Mouse (Mus musculus) gastrocnemius, adult 2 months (tissue): ENCODE results near the gene Rem1. TPM values are rescaled to one million over a fixed set of nuclear protein-coding genes. Genes with fewer than 3 reads are reported as not detected.

ENCODE experiments used
- DNase-seq: peaks from one replicate; pipeline ENCODE4 v3.0.0; 2022
- H3K27ac ChIP-seq: fragments of 200-600 bp; 2 replicates; pipeline ENCODE4 v1.8.1; 2022; ENCODE audit warnings: mild to moderate bottlenecking
- H3K4me3 ChIP-seq: fragments of 200-600 bp; 2 replicates; pipeline ENCODE4 v1.8.1; 2022; ENCODE audit warnings: mild to moderate bottlenecking, moderate library complexity
- CTCF ChIP-seq: fragments of 200-600 bp; IDR thresholded peaks from 2 replicates; pipeline ENCODE4 v1.8.1; 2022; ENCODE audit warnings: antibody characterized with exemption, mild to moderate bottlenecking, moderate library complexity
- intact Hi-C: fragments of 180-260 bp; cut with DNase I; formaldehyde crosslinking; loops from one replicate; pipeline ENCODE4 v1.15.1; 2025
- total RNA-seq, 2 experiments: library from RNA; stranded (reverse); gene quantifications; 2 replicates each; pipeline ENCODE4 v1.2.3; 2021

Rem1 gene
- total RNA-seq, 2 experiments from 2014 or later: 2.4 to 3.0 TPM

- DNase-seq: no peak
- TF ChIP-seq CTCF: no peak
- H3K4me3 ChIP-seq: no peak overlapping the region
- no peak overlapping the region for H3K27ac ChIP-seq
- intact Hi-C loops: no loop called here
Observed at GRCm38 (mm10) chr2:152612193-152612592, 14.6 kb upstream of the Rem1 start.

GRCm38 (mm10) chr2:152615563-152615962 lies 11.2 kb upstream of the Rem1 start:
- no peak overlapping the region for H3K4me3 ChIP-seq
- TF ChIP-seq CTCF: peak; percentile 99; the same call in 1 of the 2 replicates
- no peak overlapping the region for H3K27ac ChIP-seq
- intact Hi-C loops: loop anchor here (1.0 kb wide), 1 partner anchor 42 kb away; no protein-coding TSS in a partner anchor
- DNase-seq: no peak

- DNase-seq: no peak
- H3K27ac ChIP-seq: no peak overlapping the region
- intact Hi-C loops: no loop called here
- no peak for TF ChIP-seq CTCF
- no peak overlapping the region for H3K4me3 ChIP-seq
Observed at GRCm38 (mm10) chr2:152616470-152616869, 10.3 kb upstream of the Rem1 start.

GRCm38 (mm10) chr2:152617374-152617773 lies 9.4 kb upstream of the Rem1 start:
- H3K4me3 ChIP-seq: no peak overlapping the region
- DNase-seq: no peak
- TF ChIP-seq CTCF: peak; percentile 48
- intact Hi-C loops: no loop called here
- no peak overlapping the region for H3K27ac ChIP-seq

GRCm38 (mm10) chr2:152620367-152621134 lies 6.2 kb upstream of the Rem1 start:
- H3K4me3 ChIP-seq: no peak overlapping the region
- intact Hi-C loops: no loop called here
- DNase-seq: peak; percentile 50
- H3K27ac ChIP-seq: peak overlapping the region; percentile 66
- TF ChIP-seq CTCF: no peak

GRCm38 (mm10) chr2:152622151-152622550 lies 4.6 kb upstream of the Rem1 start:
- DNase-seq: no peak
- Histone ChIP-seq H3K27ac (no peak overlapping the region), H3K4me3 (no peak overlapping the region)
- TF ChIP-seq CTCF: no peak
- intact Hi-C loops: no loop called here

- no peak for TF ChIP-seq CTCF
- Histone ChIP-seq H3K4me3 (no peak within 1 kb of the TSS), H3K27ac (no peak within 1 kb of the TSS)
- intact Hi-C loops: no loop called here
- DNase-seq: no peak
Observed at GRCm38 (mm10) chr2:152622953-152623352, 3.8 kb upstream of the Rem1 start, which contains the start of gene Defb25. Defb25 (minus strand) TSS chr2:152623053.

- Histone ChIP-seq H3K27ac (no peak overlapping the region), H3K4me3 (no peak overlapping the region)
- no peak for TF ChIP-seq CTCF
- DNase-seq: no peak
- intact Hi-C loops: no loop called here
Observed at GRCm38 (mm10) chr2:152624566-152624965, 2.2 kb upstream of the Rem1 start.

GRCm38 (mm10) chr2:152625256-152625655 lies 1.5 kb upstream of the Rem1 start:
- intact Hi-C loops: no loop called here
- peak overlapping the region; percentile 87; the same call in 1 of the 2 replicates for H3K27ac ChIP-seq
- no peak for TF ChIP-seq CTCF

GRCm38 (mm10) chr2:152628066-152628465 lies 1.3 kb downstream of the Rem1 start:
- TF ChIP-seq CTCF: no peak
- no peak for DNase-seq
- intact Hi-C loops: no loop called here
- Histone ChIP-seq H3K4me3 (peak overlapping the region; percentile 74), H3K27ac (peak overlapping the region; percentile 87)

More at GRCm38 (mm10) chr2:152625256-152625655, 1.5 kb upstream of the Rem1 start:
- DNase-seq: no peak
- no peak overlapping the region for H3K4me3 ChIP-seq

GRCm38 (mm10) chr2:152629239-152629638 lies 2.5 kb downstream of the Rem1 start:
- intact Hi-C loops: no loop called here
- no peak for DNase-seq
- TF ChIP-seq CTCF: no peak
- peak overlapping the region; percentile 87 for H3K27ac ChIP-seq
- H3K4me3 ChIP-seq: peak overlapping the region; percentile 74

GRCm38 (mm10) chr2:152629904-152630303 lies 3.2 kb downstream of the Rem1 start:
- intact Hi-C loops: no loop called here
- no peak for DNase-seq
- peak overlapping the region; percentile 87 for H3K27ac ChIP-seq
- peak overlapping the region; percentile 74 for H3K4me3 ChIP-seq
- no peak for TF ChIP-seq CTCF

GRCm38 (mm10) chr2:152633334-152633733 lies 6.6 kb downstream of the Rem1 start:
- peak overlapping the region; percentile 24 for H3K4me3 ChIP-seq
- no peak for TF ChIP-seq CTCF
- H3K27ac ChIP-seq: peak overlapping the region; percentile 52
- intact Hi-C loops: no loop called here
- DNase-seq: no peak

GRCm38 (mm10) chr2:152634311-152634710 lies 7.6 kb downstream of the Rem1 start:
- DNase-seq: no peak
- Histone ChIP-seq H3K27ac (peak overlapping the region; percentile 84; the same call in 1 of the 2 replicates), H3K4me3 (no peak overlapping the region)
- no peak for TF ChIP-seq CTCF
- intact Hi-C loops: no loop called here
